ENCODE assay signal across 9 mouse cellular contexts in the genomic region with DNA sequence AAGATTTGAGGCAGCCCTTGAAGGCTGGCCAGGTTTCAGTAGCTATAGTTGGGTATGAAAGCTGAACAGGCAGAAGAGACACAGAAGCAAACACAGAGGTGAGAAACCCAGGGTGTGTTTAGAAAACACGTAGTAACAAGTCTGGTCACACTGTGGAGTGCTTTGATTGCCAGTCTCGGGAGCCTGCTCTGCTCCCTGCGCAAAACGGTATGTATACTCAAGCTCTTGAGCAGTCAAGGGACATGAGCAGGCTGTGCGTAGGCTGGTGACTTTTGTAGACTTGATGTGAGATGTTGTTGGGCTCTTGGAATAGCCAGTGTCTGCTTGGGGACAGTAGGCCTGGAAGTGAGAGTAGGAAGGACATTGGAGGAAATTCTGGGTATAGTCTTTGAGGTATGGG.
"Had no signal": no experiment of that assay in that cellular context is flagged by ENCODE, and none has a peak within 500 bp of the region (broad histone marks: within the 10 kb centered on the region; RNA-seq: fewer than 3 reads in every experiment).

No protein-coding gene starts in this region.

- ATAC-seq: inflammation-experienced regulatory T-cells, adult 6 months; intestine, postnatal 0 days; midbrain, embryonic 15.5 days had no signal

- DNase-seq: kidney, adult 8-10 months; kidney, postnatal 10 days; kidney, postnatal 4 days; lung, embryonic 14.5 days; lung, postnatal 14 days; thymus, postnatal 36 days had no signal
